Mouse (Mus musculus) heart, adult 2 months (tissue): ENCODE measurements at regions not wholly inside any gene's neighbourhood (a gene's known extent, or its start where the extent isn't known, plus 50 kb on each side); places are given as distances from the start of the nearest gene placed in this dataset.

ENCODE experiments used
- CTCF ChIP-seq: fragments of 200-600 bp; IDR thresholded peaks from 2 replicates; pipeline ENCODE4 v1.8.1; 2022; ENCODE audit warnings: antibody characterized with exemption, mild to moderate bottlenecking, moderate library complexity
- POLR2A ChIP-seq: fragments of 200-500 bp; IDR thresholded peaks from 2 replicates; pipeline ENCODE4 v1.6.1; 2011; ENCODE audit warnings: mild to moderate bottlenecking, low read depth, low read length, control low read depth; ENCODE audit not compliant: insufficient read depth

GRCm38 (mm10) chr14:99493659-99494058 is 195.2 kb downstream of the Klf5 start:
- TF ChIP-seq CTCF = no peak
- no peak for TF ChIP-seq POLR2A
